Mouse (Mus musculus) spleen, adult 2 months (tissue): ENCODE measurements around the gene Dph2. TPM values are rescaled to one million over a fixed set of nuclear protein-coding genes. Genes with fewer than 3 reads are reported as not detected.
A peak's percentile ranks its signal among the peaks of the same experiment; 100 is the strongest.

Experiments
- DNase-seq, 2 experiments: peaks; one replicate each; pipeline versions ENCODE4 v3.0.0 to v3.0.0-alpha.2; 2012 to 2021; ENCODE audit warnings: low spot score in 2 of 2, low read depth in 1 of 2
- H3K27ac ChIP-seq: fragments of 200-500 bp; 2 replicates; pipeline ENCODE4 v1.5.1; 2012; ENCODE audit warnings: low read length, inconsistent platforms; ENCODE audit not compliant: insufficient read depth
- H3K27me3 ChIP-seq: fragments of 200-500 bp; 2 replicates; pipeline ENCODE4 v1.6.1; 2012; ENCODE audit warnings: mild to moderate bottlenecking, moderate library complexity, low read length, inconsistent platforms; ENCODE audit not compliant: control insufficient read depth, insufficient read depth
- H3K36me3 ChIP-seq: fragments of 200-500 bp; 2 replicates; pipeline ENCODE4 v1.6.1; 2012; ENCODE audit warnings: mild to moderate bottlenecking, low read length, inconsistent platforms; ENCODE audit not compliant: control insufficient read depth, insufficient read depth
- H3K4me1 ChIP-seq: fragments of 200-500 bp; 2 replicates; pipeline ENCODE4 v1.6.1; 2011; ENCODE audit warnings: inconsistent platforms; ENCODE audit not compliant: control insufficient read depth, insufficient read depth, insufficient read length
- H3K4me3 ChIP-seq: fragments of 200-500 bp; 2 replicates; pipeline ENCODE4 v1.5.1; 2011; ENCODE audit warnings: mild to moderate bottlenecking, inconsistent platforms; ENCODE audit not compliant: insufficient read depth, insufficient read length; ENCODE audit errors: extremely low read depth
- CTCF ChIP-seq: fragments of 200-500 bp; IDR thresholded peaks from 2 replicates; pipeline ENCODE4 v1.5.1; 2011; ENCODE audit warnings: mild to moderate bottlenecking, inconsistent platforms; ENCODE audit not compliant: insufficient read depth, insufficient read length, insufficient replicate concordance; ENCODE audit errors: extremely low read depth
- POLR2A ChIP-seq: fragments of 200-500 bp; IDR thresholded peaks from 2 replicates; pipeline ENCODE4 v1.6.1; 2011; ENCODE audit warnings: low read depth, low read length, inconsistent platforms
- WGBS: fragments of 180-500 bp; shearing (Covaris S2); methylation state at CpG from one replicate; pipeline ENCODE4 v1.1.7; 2018; 5-methylcytosine and 5-hydroxymethylcytosine counted together
- polyA plus RNA-seq: library from polyadenylated mRNA; depleted of rRNA; stranded (reverse); fragments of >200 nt; gene quantifications from 2 replicates; pipeline ENCODE4 v1.2.3, GENCODE M21; 2012

The Dph2 gene
- polyA plus RNA-seq, 1 experiment, result 20.9 TPM

- H3K4me1 ChIP-seq, result peaks cover 15% of the 10 kb centered on the region; the same call in 1 of the 2 replicates
- WGBS, result under 1% methylated on average over 24 of the region's 24 CpGs
- peaks cover 15% of the 10 kb centered on the region; the same call in 1 of the 2 replicates for H3K36me3 ChIP-seq
- H3K4me3 ChIP-seq, result peak overlapping the region; percentile 95
- TF ChIP-seq CTCF (no peak), POLR2A (no peak)
- peak in 1 of 2 experiments; percentile 33 for DNase-seq
- peaks cover 4% of the 10 kb centered on the region; the same call in 1 of the 2 replicates for H3K27me3 ChIP-seq
- H3K27ac ChIP-seq, result peak overlapping the region; percentile 67; the same call in 1 of the 2 replicates
Measured at GRCm38 (mm10) chr4:117886644-117887043, 5.2 kb downstream of the Dph2 start.

GRCm38 (mm10) chr4:117885994-117886393, 5.8 kb downstream of the Dph2 start:
- no peak for DNase-seq
- peaks cover 12% of the 10 kb centered on the region; the same call in 1 of the 2 replicates for H3K4me1 ChIP-seq
- H3K27me3 ChIP-seq, result peaks cover 4% of the 10 kb centered on the region; the same call in 1 of the 2 replicates
- H3K4me3 ChIP-seq, result no peak overlapping the region
- TF ChIP-seq POLR2A (no peak), CTCF (no peak)
- 80% methylated on average over 9 of the region's 9 CpGs for WGBS
- peaks cover 15% of the 10 kb centered on the region; the same call in 1 of the 2 replicates for H3K36me3 ChIP-seq
- H3K27ac ChIP-seq, result no peak overlapping the region

- peaks cover 4% of the 10 kb centered on the region; the same call in 1 of the 2 replicates for H3K27me3 ChIP-seq
- H3K36me3 ChIP-seq, result peaks cover 15% of the 10 kb centered on the region; the same call in 1 of the 2 replicates
- 95% methylated on average over 10 of the region's 10 CpGs for WGBS
- no peak for TF ChIP-seq POLR2A
- TF ChIP-seq CTCF, result no peak
- H3K27ac ChIP-seq, result no peak overlapping the region
- H3K4me3 ChIP-seq, result no peak overlapping the region
- H3K4me1 ChIP-seq, result peaks cover 10% of the 10 kb centered on the region; the same call in 1 of the 2 replicates
- DNase-seq, result no peak
Measured at GRCm38 (mm10) chr4:117885093-117885492, 6.7 kb downstream of the Dph2 start.

- Histone ChIP-seq H3K4me1 (peaks cover 10% of the 10 kb centered on the region; the same call in 1 of the 2 replicates), H3K4me3 (no peak overlapping the region), H3K36me3 (peaks cover 13% of the 10 kb centered on the region; the same call in 1 of the 2 replicates), H3K27ac (no peak overlapping the region), H3K27me3 (peaks cover 4% of the 10 kb centered on the region; the same call in 1 of the 2 replicates)
- 87% methylated on average over 1 of the region's 1 CpGs for WGBS
- no peak for DNase-seq
- TF ChIP-seq POLR2A (no peak), CTCF (no peak)
Measured at GRCm38 (mm10) chr4:117884146-117884545, 7.7 kb downstream of the Dph2 start.

- TF ChIP-seq CTCF (no peak), POLR2A (no peak)
- WGBS, result 5% methylated on average over 80 of the region's 103 CpGs
- Histone ChIP-seq H3K4me1 (peaks cover 10% of the 10 kb centered on the region; the same call in 1 of the 2 replicates), H3K4me3 (peak within 1 kb of the TSS; percentile 27; the same call in 1 of the 2 replicates), H3K36me3 (peaks cover 13% of the 10 kb centered on the region; the same call in 1 of the 2 replicates), H3K27me3 (peaks cover 4% of the 10 kb centered on the region; the same call in 1 of the 2 replicates), H3K27ac (no peak within 1 kb of the TSS)
- no peak for DNase-seq
Measured at GRCm38 (mm10) chr4:117882701-117883691, 8.8 kb downstream of the Dph2 start, which contains the start of gene B4galt2. B4galt2 (minus strand) TSS chr4:117883487.

- peaks cover 4% of the 10 kb centered on the region; the same call in 1 of the 2 replicates for H3K27me3 ChIP-seq
Measured at GRCm38 (mm10) chr4:117878703-117879102, 13.1 kb downstream of the Dph2 start.

More at GRCm38 (mm10) chr4:117878703-117879102, 13.1 kb downstream of the Dph2 start:
- H3K36me3 ChIP-seq, result no peaks in the 10 kb centered on the region
- H3K4me3 ChIP-seq, result no peak overlapping the region
- no peak for DNase-seq
- H3K4me1 ChIP-seq, result peaks cover 3% of the 10 kb centered on the region; the same call in 1 of the 2 replicates
- TF ChIP-seq CTCF, result no peak
- no peak for TF ChIP-seq POLR2A
- H3K27ac ChIP-seq, result no peak overlapping the region
- WGBS, result 57% methylated on average over 5 of the region's 5 CpGs
